Mouse (Mus musculus): Measurements from ENCODE around the gene Tgfbr3.

The Tgfbr3 gene

DNA sequence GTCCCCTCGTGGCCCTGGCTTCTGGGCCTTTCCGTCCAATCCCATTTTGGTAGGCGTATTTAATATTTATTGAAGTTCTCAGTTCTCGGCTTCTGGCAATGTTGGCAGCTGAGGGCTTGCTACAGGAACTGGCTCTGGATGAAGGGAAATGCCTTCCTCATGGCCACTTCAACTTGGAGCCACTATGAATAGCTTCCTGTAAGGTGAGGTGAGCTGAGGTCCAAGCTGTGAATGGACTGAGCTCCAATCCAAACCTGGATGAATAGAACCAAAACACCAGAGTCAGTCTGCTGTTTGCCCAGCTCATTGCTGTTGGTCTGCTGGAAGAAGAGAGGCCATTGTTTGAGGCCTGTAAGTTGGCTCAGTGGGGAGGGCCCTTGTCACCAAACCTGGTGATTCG, 203.3 kb downstream of the Tgfbr3 start:
- in situ Hi-C loops (cut with MboI, MseI) = no loop called here

- in situ Hi-C loops (cut with MboI, MseI) = no loop called here
Measured at GRCm38 (mm10) chr5:107084431-107084830, 205.0 kb downstream of the Tgfbr3 start.

- in situ Hi-C loops (cut with MboI, MseI) = no loop called here
Measured at GRCm38 (mm10) chr5:107082011-107082410, 207.4 kb downstream of the Tgfbr3 start.

- in situ Hi-C loops (cut with MboI, MseI) = no loop called here
Measured at GRCm38 (mm10) chr5:107080986-107081624, 208.3 kb downstream of the Tgfbr3 start.

DNA sequence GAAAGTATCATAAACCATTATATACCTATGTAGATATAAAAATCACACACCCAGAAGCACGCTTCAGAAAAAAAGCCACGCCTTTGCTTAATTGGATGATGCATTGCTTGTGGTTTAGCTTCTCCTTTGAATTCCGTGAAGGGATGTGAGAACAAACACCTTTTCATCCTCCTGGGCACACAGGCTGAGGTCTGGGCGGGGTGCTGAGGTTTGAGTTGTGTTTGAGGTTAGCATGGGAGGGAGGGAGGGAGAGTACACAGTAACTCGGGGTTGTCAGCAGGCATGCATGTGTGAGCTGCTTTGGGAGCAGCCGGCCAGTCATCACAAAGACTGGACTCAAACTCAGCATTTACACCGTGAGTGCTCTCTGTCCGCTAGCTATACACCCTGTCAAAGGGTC, 209.5 kb downstream of the Tgfbr3 start:
- in situ Hi-C loops (cut with MboI, MseI) = loop anchor here (10.0 kb wide), 1 partner anchor 1155 kb away; no protein-coding TSS in a partner anchor

- in situ Hi-C loops (cut with MboI, MseI) = loop anchor here (10.0 kb wide), 1 partner anchor 1156 kb away; no protein-coding TSS in a partner anchor
Measured at GRCm38 (mm10) chr5:107079146-107079638, 210.2 kb downstream of the Tgfbr3 start.

DNA sequence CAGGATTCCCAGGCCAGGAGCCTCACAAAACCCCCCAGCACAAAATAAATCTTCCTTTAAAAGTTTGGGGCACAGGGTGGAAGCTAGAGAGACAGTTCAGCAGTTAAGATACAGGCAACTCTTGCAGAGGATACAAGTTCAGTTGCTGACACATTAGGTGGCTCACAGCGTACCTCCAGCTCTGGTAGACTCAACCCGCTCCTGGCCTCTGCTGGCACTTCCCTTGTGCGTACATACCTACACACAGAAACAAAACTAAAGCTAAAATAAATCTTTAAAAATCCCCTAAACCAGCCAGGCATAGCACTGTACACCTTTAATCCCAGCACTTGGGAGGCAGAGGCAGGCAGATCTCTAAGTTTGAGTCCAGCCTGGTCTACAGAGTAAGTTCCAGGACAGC, 211.1 kb downstream of the Tgfbr3 start:
- in situ Hi-C loops (cut with MboI, MseI) = loop anchor here (10.0 kb wide), 1 partner anchor 1156 kb away; no protein-coding TSS in a partner anchor

GRCm38 (mm10) chr5:107077900-107078299, 211.5 kb downstream of the Tgfbr3 start:
- in situ Hi-C loops (cut with MboI, MseI) = loop anchor here (10.0 kb wide), 1 partner anchor 1157 kb away; no protein-coding TSS in a partner anchor

GRCm38 (mm10) chr5:107074980-107075583, 214.3 kb downstream of the Tgfbr3 start:
- in situ Hi-C loops (cut with MboI, MseI) = loop anchor here (10.0 kb wide), 1 partner anchor 1160 kb away; no protein-coding TSS in a partner anchor

DNA sequence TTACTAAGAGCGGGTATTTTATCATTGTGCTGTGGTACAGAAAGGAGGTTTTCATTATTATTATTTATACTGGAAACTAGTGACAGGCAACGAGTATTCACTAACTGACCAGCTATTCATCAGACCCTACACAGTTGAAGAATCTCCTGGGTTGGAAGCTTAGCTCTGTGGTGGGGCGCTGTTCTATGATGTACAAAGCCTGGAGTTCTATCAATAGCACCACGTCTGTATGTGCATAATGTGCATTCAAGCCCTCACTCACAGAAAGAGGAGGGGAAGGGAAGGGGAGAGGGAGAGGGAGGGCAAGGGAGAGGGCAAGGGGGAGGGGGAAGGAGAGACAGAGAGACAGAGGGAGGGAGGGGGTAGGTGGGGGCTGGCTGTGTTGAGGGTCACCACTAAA, 215.1 kb downstream of the Tgfbr3 start:
- in situ Hi-C loops (cut with MboI, MseI) = loop anchor here (10.0 kb wide), 1 partner anchor 1160 kb away; no protein-coding TSS in a partner anchor

DNA sequence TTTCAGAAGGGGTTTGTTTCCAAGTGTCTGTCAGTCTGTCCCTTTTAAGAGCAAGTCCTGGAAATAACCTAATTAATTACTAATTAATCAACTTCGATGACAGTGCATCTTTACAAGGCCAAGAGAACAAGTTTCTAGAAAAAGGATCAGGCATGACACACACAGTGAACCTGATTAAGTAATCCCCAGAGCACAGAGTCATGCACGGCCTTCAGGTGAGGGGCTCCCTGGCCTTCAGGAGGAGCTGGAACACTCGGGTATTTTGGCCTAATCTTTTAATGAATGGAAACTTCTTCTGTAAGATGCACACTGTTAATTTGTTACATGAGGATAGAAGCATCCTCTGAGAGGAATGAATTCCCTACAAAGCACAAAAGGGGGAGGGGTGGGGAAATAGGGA, 215.9 kb downstream of the Tgfbr3 start:
- in situ Hi-C loops (cut with MboI, MseI) = loop anchor here (10.0 kb wide), 1 partner anchor 1161 kb away; no protein-coding TSS in a partner anchor

DNA sequence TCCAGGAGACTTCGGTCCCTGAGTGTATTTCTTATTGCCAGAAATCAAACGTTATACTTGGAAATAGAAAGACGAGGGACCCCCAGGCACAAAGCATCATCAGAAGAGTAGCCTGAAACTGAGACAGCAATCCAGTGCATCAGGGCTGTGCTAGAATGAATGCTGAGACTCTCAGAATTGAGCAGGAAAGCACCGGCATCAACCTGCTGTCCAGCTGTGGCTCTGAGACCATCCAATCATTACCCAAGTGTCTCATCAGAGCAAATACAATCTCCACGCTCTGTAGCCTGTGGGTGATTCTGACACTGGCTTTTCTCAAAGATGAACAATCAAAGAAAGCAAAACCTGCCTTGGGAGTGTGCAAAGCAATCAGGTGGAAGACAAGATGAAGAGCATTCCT, 221.3 kb downstream of the Tgfbr3 start:
- in situ Hi-C loops (cut with MboI, MseI) = no loop called here

DNA sequence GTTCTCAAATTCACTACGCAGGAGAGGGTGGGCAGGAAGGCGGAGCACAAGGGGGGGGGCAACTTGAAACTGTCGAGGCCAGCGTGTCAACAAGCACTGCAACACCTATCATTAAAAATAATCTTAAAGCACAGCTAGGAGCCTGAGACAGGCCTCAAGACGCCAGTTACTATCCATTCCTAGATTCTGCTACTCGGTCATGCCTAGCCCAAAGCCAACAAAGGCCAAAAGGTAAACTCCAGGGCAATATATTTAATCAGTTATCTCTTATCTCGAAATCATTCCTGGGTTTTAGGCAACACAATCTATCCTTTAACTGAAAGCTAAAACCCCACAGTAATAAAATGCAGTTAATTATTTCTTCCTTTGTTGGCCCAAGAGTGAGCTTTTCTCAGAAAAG, 221.9 kb downstream of the Tgfbr3 start:
- in situ Hi-C loops (cut with MboI, MseI) = no loop called here

- in situ Hi-C loops (cut with MboI, MseI) = no loop called here
Measured at GRCm38 (mm10) chr5:107064922-107065321, 224.5 kb downstream of the Tgfbr3 start.

GRCm38 (mm10) chr5:107062229-107062852, 227.1 kb downstream of the Tgfbr3 start:
- in situ Hi-C loops (cut with MboI, MseI) = no loop called here

- in situ Hi-C loops (cut with MboI, MseI) = no loop called here
Measured at GRCm38 (mm10) chr5:107059514-107059913, 229.9 kb downstream of the Tgfbr3 start.

DNA sequence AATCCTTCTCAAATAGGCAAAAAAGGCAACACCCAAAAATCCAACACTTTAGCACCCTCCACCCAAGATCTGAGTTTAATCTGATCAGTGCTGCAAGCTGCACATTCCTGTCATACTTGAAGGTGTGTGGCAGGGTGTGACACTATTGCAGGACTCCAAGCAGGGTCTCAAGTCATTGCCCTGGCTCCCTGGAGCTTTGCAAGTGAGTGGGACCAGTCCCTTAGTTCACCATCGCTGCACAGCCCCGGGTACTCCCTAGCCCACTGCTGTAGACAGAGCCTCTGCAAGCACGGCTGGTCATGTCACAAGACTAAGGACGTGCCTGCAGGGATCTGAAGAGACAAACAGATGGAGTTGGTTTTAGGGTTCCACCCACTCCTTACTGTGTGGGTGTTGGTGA, 230.8 kb downstream of the Tgfbr3 start:
- in situ Hi-C loops (cut with MboI, MseI) = no loop called here

Data from T-helper 1 cell (primary cell).